Comparison of ENCODE assay signal across 8 mouse cellular contexts in genomic region chr3:108444698-108445365, GRCm38 (mm10). TPM values are rescaled to one million over a fixed set of nuclear protein-coding genes. Genes with fewer than 3 reads are reported as not detected.
DNase-seq lines count a peak whose midpoint lies in the region; ATAC-seq and TF ChIP-seq lines count a peak whose summit lies in the region.

Sars (minus strand) TSS chr3:108445209.

- under 1% methylated on average over 41 of the region's 41 CpGs for WGBS in forebrain, embryonic 13.5 days
- under 1% methylated on average over 41 of the region's 41 CpGs for WGBS in large intestine, adult 2 months
- WGBS in liver, postnatal 0 days (ENCODE audit: insufficient replicate concordance), result under 1% methylated on average over 41 of the region's 41 CpGs
- under 1% methylated on average over 41 of the region's 41 CpGs for WGBS in neural tube, embryonic 14.5 days

- peak within 1 kb of the TSS; percentile 93 for H3K4me3 ChIP-seq in E14TG2a.4 (replicated peaks; ENCODE audit: low read length)
- peak within 1 kb of the TSS; percentile 81 for H3K4me3 ChIP-seq in forebrain, embryonic 13.5 days
- peak within 1 kb of the TSS; percentile 69 for H3K4me3 ChIP-seq in liver, postnatal 0 days (ENCODE audit: low read depth, low read length)
- peak within 1 kb of the TSS; percentile 60 for H3K4me3 ChIP-seq in neural tube, embryonic 14.5 days (ENCODE audit: low read depth, low read length)

- peak within 1 kb of the TSS; percentile 87 for H3K27ac ChIP-seq in forebrain, embryonic 13.5 days
- peak within 1 kb of the TSS; percentile 68 for H3K27ac ChIP-seq in liver, postnatal 0 days (ENCODE audit: low read depth)
- H3K27ac ChIP-seq in neural tube, embryonic 14.5 days (ENCODE audit: low read depth, low read length), result peak within 1 kb of the TSS; percentile 60

- H3K4me2 ChIP-seq in forebrain, embryonic 13.5 days, result peak within 1 kb of the TSS; percentile 84
- H3K4me2 ChIP-seq in liver, postnatal 0 days (ENCODE audit: low read depth, low read length), result peak within 1 kb of the TSS; percentile 87
- H3K4me2 ChIP-seq in neural tube, embryonic 14.5 days (ENCODE audit: low read depth, low read length), result peak within 1 kb of the TSS; percentile 97

- peak within 1 kb of the TSS; percentile 90 for H3K9ac ChIP-seq in forebrain, embryonic 13.5 days
- H3K9ac ChIP-seq in liver, postnatal 0 days (replicated peaks), result peak within 1 kb of the TSS; percentile 74
- peak within 1 kb of the TSS; percentile 60 for H3K9ac ChIP-seq in neural tube, embryonic 14.5 days (replicated peaks; ENCODE audit: low read depth, low read length)

- peak; percentile 90 for DNase-seq in c-Kit-positive CD71-positive TER-119-positive erythroid progenitor cells, embryonic 14.5 days (ENCODE audit: low spot score)
- DNase-seq in heart, postnatal 10 days, result peak; percentile 93 to 94
- peak; percentile 79 for DNase-seq in large intestine, adult 2 months (ENCODE audit: low read depth, low spot score)
- DNase-seq in liver, postnatal 0 days, result peak; percentile 95
- DNase-seq in testis, postnatal 10 days (ENCODE audit: low spot score), result peak; percentile 95

- peaks cover 64% of the 10 kb centered on the region for H3K4me1 ChIP-seq in E14TG2a.4 (replicated peaks; ENCODE audit: low read depth, low read length)
- peaks cover 43% of the 10 kb centered on the region for H3K4me1 ChIP-seq in forebrain, embryonic 13.5 days
- peaks cover 15% of the 10 kb centered on the region for H3K4me1 ChIP-seq in liver, postnatal 0 days (ENCODE audit: insufficient read depth)
- H3K4me1 ChIP-seq in neural tube, embryonic 14.5 days (ENCODE audit: control insufficient read depth, insufficient read depth, low read length), result peaks cover 21% of the 10 kb centered on the region

- intact Hi-C loops in heart, postnatal 10 days (cut with DNase I), result loop anchor here (2.0 kb wide), 1 partner anchor 118 kb away; the partner anchor contains the start of gene Tmem167b

- H3K36me3 ChIP-seq in E14TG2a.4 (ENCODE audit: insufficient read depth, low read length), result peaks cover 37% of the 10 kb centered on the region
- peaks cover 13% of the 10 kb centered on the region for H3K36me3 ChIP-seq in forebrain, embryonic 13.5 days (ENCODE audit: poor library complexity, severe bottlenecking)
- no peaks in the 10 kb centered on the region for H3K36me3 ChIP-seq in liver, postnatal 0 days (replicated peaks; ENCODE audit: insufficient read depth, low read length)
- peaks cover 3% of the 10 kb centered on the region; the same call in 1 of the 2 replicates for H3K36me3 ChIP-seq in neural tube, embryonic 14.5 days (ENCODE audit: control insufficient read depth, insufficient read depth, low read length)

- no peaks in the 10 kb centered on the region for H3K27me3 ChIP-seq in E14TG2a.4 (ENCODE audit: insufficient read depth, low read length)
- no peaks in the 10 kb centered on the region for H3K27me3 ChIP-seq in forebrain, embryonic 13.5 days
- H3K27me3 ChIP-seq in liver, postnatal 0 days (ENCODE audit: insufficient read depth, low read length), result no peaks in the 10 kb centered on the region
- H3K27me3 ChIP-seq in neural tube, embryonic 14.5 days (ENCODE audit: control insufficient read depth, insufficient read depth, low read length), result no peaks in the 10 kb centered on the region

- no peak for TF ChIP-seq CTCF in E14TG2a.4 (conservative IDR thresholded peaks at IDR 0.05; ENCODE audit: low read length)
- peak; percentile 44 for TF ChIP-seq CTCF in liver, postnatal 0 days (IDR thresholded peaks at IDR 0.05; ENCODE audit: low read depth)

- peak; percentile 97 for ATAC-seq in forebrain, embryonic 13.5 days
- peak; percentile 95 for ATAC-seq in liver, postnatal 0 days
- ATAC-seq in neural tube, embryonic 14.5 days (ENCODE audit: low read depth), result peak; percentile 95

- no peak for TF ChIP-seq EP300 in liver, postnatal 0 days (IDR thresholded peaks at IDR 0.05; ENCODE audit: low read depth)

- H3K9me3 ChIP-seq in E14TG2a.4 (ENCODE audit: low read length), result 0 out of 2 replicates have a peak, but pooled peaks cover 2% of the 10 kb centered on the region
- no peaks in the 10 kb centered on the region for H3K9me3 ChIP-seq in forebrain, embryonic 13.5 days (replicated peaks)
- no peaks in the 10 kb centered on the region for H3K9me3 ChIP-seq in liver, postnatal 0 days (ENCODE audit: low read length)
- H3K9me3 ChIP-seq in neural tube, embryonic 14.5 days (ENCODE audit: control insufficient read depth, low read length), result no peaks in the 10 kb centered on the region

RNA-seq across cellular contexts. Expression of gene Sars, which starts in this region (rescaled TPM):
- polyA plus RNA-seq in forebrain, embryonic 13.5 days (2015; fragmentation: Nextera tagmentation; extraction: Ambion mirVana), result 196 and 205 TPM in 2 replicates
- total RNA-seq in heart, postnatal 10 days (2021), result 10 to 100 TPM; 97.1 to 97.8 TPM
- 40.1 and 40.6 TPM in 2 replicates for polyA plus RNA-seq in large intestine, adult 2 months (2012; rRNA removed)
- polyA plus RNA-seq in liver, postnatal 0 days (2015; fragmentation: Nextera tagmentation; extraction: Ambion mirVana), result 39.0 and 41.7 TPM in 2 replicates
- 223 and 244 TPM in 2 replicates for polyA plus RNA-seq in neural tube, embryonic 14.5 days (2014; fragmentation: Nextera tagmentation; extraction: Ambion mirVana)

Comparison
In these comparisons a context has a peak if more than half of its experiments do, and no peak if none do; other contexts are left out.
1. Peak in every context shown above with its lines: DNase-seq, ATAC-seq, H3K4me3 ChIP-seq and H3K27ac ChIP-seq.